Mouse (Mus musculus) liver, adult (tissue): ENCODE measurements around the gene Rpusd2.

Experiments
- GATA4 ChIP-seq: IDR thresholded peaks from 2 replicates; pipeline ENCODE4 v1.6.1; 2014; ENCODE audit warnings: mild to moderate bottlenecking, low read length; ENCODE audit not compliant: insufficient replicate concordance

The Rpusd2 gene

GRCm38 (mm10) chr2:119034656-119035396, at the start of gene Rpusd2:
Gene Rpusd2, plus strand, starts transcription at chr2:119034790.
- TF ChIP-seq GATA4, result no peak; the same call in 1 of the 2 replicates

GRCm38 (mm10) chr2:118995490-118995889, 39.1 kb upstream of the Rpusd2 start:
- no peak for TF ChIP-seq GATA4

- no peak for TF ChIP-seq GATA4
Observed at GRCm38 (mm10) chr2:118995919-118996797, 38.4 kb upstream of the Rpusd2 start.

GRCm38 (mm10) chr2:118996798-118997105, 37.8 kb upstream of the Rpusd2 start:
- TF ChIP-seq GATA4, result no peak

GRCm38 (mm10) chr2:118998115-118998866, 36.3 kb upstream of the Rpusd2 start:
- no peak for TF ChIP-seq GATA4

- TF ChIP-seq GATA4, result no peak
Observed at GRCm38 (mm10) chr2:118999025-118999639, 35.5 kb upstream of the Rpusd2 start.

GRCm38 (mm10) chr2:119006886-119007285, 27.7 kb upstream of the Rpusd2 start:
- no peak for TF ChIP-seq GATA4

GRCm38 (mm10) chr2:119009376-119009775, 25.2 kb upstream of the Rpusd2 start:
- no peak for TF ChIP-seq GATA4

GRCm38 (mm10) chr2:119014989-119015388, 19.6 kb upstream of the Rpusd2 start:
- no peak for TF ChIP-seq GATA4

GRCm38 (mm10) chr2:119015604-119016180, 18.9 kb upstream of the Rpusd2 start:
- TF ChIP-seq GATA4, result no peak

GRCm38 (mm10) chr2:119017647-119018046, 16.9 kb upstream of the Rpusd2 start:
- no peak for TF ChIP-seq GATA4

- TF ChIP-seq GATA4, result no peak
Observed at GRCm38 (mm10) chr2:119018391-119019122, 16.0 kb upstream of the Rpusd2 start.

- TF ChIP-seq GATA4, result no peak
Observed at GRCm38 (mm10) chr2:119019131-119019530, 15.5 kb upstream of the Rpusd2 start.

GRCm38 (mm10) chr2:119019538-119019937, 15.1 kb upstream of the Rpusd2 start:
- no peak for TF ChIP-seq GATA4

- TF ChIP-seq GATA4, result no peak
Observed at GRCm38 (mm10) chr2:119023154-119023660, 11.4 kb upstream of the Rpusd2 start.
